Mouse (Mus musculus): Measurements from ENCODE around the gene Invs. TPM values are rescaled to one million over a fixed set of nuclear protein-coding genes. Genes with fewer than 3 reads are reported as not detected.

Gene Invs
- total and polyA plus RNA-seq, 3 experiments = 5.1 to 6.9 (median 5.7) TPM

GRCm38 (mm10) chr4:48342705-48343104 lies 63.1 kb downstream of the Invs start:
- dilution Hi-C loops (cut with MboI; ENCODE audit: extremely low pct_ligation_motif_present, extremely low pct_unique_long_range_greater_than_20kb, low sequenced_read_pairs) = no loop called here

GRCm38 (mm10) chr4:48362367-48362766 lies 82.8 kb downstream of the Invs start:
- no peaks in the 10 kb centered on the region for H3K27me3 ChIP-seq (replicated peaks)
- peak; percentile 73; the same call in 1 of the 2 replicates for TF ChIP-seq TCF12 (IDR thresholded peaks at IDR 0.05; ENCODE audit: low read depth, low read length)
- no peak for TF ChIP-seq NRF1 (IDR thresholded peaks at IDR 0.05; ENCODE audit: low read depth, low read length)
- peak; percentile 51 for TF ChIP-seq ZNF384 (IDR thresholded peaks at IDR 0.05; ENCODE audit: low read depth, low read length)
- TF ChIP-seq MEF2A (IDR thresholded peaks at IDR 0.05; ENCODE audit: borderline replicate concordance, low read depth, low read length) = peak; percentile 76
- H3K4me1 ChIP-seq (ENCODE audit: control insufficient read depth in 1 of 2, insufficient read depth in 2 of 2) = peaks cover 2 to 34% of the 10 kb centered on the region in 2 experiments; a peak in 3 of 4 replicates
- no peak overlapping the region for H3K27ac ChIP-seq (ENCODE audit: insufficient read depth, low read depth)
- H3K9ac ChIP-seq (ENCODE audit: insufficient read depth, low read depth) = no peak overlapping the region
- no peaks in the 10 kb centered on the region for H3K79me2 ChIP-seq (replicated peaks; ENCODE audit: control insufficient read depth, extremely low read depth, insufficient read depth, poor library complexity, severe bottlenecking)
- in situ Hi-C loops (cut with MboI; ENCODE audit: low pct_ligation_motif_present, low pct_unique_long_range_greater_than_20kb, low sequenced_read_pairs) = no loop called here
- dilution Hi-C loops (cut with MboI; ENCODE audit: extremely low pct_ligation_motif_present, extremely low pct_unique_long_range_greater_than_20kb, low sequenced_read_pairs) = no loop called here
- no peak overlapping the region for H3K4me3 ChIP-seq (replicated peaks in 1 of 3; ENCODE audit: low read depth in 2 of 3, low read length in 2 of 3, poor library complexity in 1 of 3)
- DNase-seq (ENCODE audit: extremely low read depth) = peak; percentile 73
- H3K4me2 ChIP-seq (ENCODE audit: insufficient read depth, low read depth, poor library complexity, severe bottlenecking) = no peak overlapping the region
- H3K36me3 ChIP-seq (replicated peaks in 1 of 2; ENCODE audit: control insufficient read depth in 1 of 2, insufficient read depth in 1 of 2, low read length in 1 of 2) = no peaks in the 10 kb centered on the region
- no peaks in the 10 kb centered on the region for H3K9me3 ChIP-seq (replicated peaks; ENCODE audit: low read length)

More at GRCm38 (mm10) chr4:48342705-48343104, 63.1 kb downstream of the Invs start:
- TF ChIP-seq ZNF384 (IDR thresholded peaks at IDR 0.05; ENCODE audit: low read depth, low read length) (no peak), USF2 (conservative IDR thresholded peaks at IDR 0.05; ENCODE audit: low read depth, low read length) (no peak), POLR2A (IDR thresholded peaks at IDR 0.05; ENCODE audit: low read depth, low read length) (no peak), NELFE (IDR thresholded peaks at IDR 0.05; ENCODE audit: low read depth, low read length) (no peak), SMC3 (IDR thresholded peaks at IDR 0.05; ENCODE audit: low read depth, low read length) (no peak), RCOR1 (conservative IDR thresholded peaks at IDR 0.05; ENCODE audit: low read depth, low read length) (no peak)
- H3K4me2 ChIP-seq (ENCODE audit: insufficient read depth, low read depth, poor library complexity, severe bottlenecking) = no peak overlapping the region
- in situ Hi-C loops (cut with MboI; ENCODE audit: low pct_ligation_motif_present, low pct_unique_long_range_greater_than_20kb, low sequenced_read_pairs) = no loop called here
- no peak overlapping the region for H3K27ac ChIP-seq (ENCODE audit: insufficient read depth, low read depth)
- H3K79me2 ChIP-seq (replicated peaks; ENCODE audit: control insufficient read depth, extremely low read depth, insufficient read depth, poor library complexity, severe bottlenecking) = no peaks in the 10 kb centered on the region
- no peaks in the 10 kb centered on the region for H3K9me3 ChIP-seq (replicated peaks; ENCODE audit: low read length)
- H3K9ac ChIP-seq (ENCODE audit: insufficient read depth, low read depth) = no peak overlapping the region
- H3K27me3 ChIP-seq (replicated peaks) = no peaks in the 10 kb centered on the region
- H3K4me3 ChIP-seq (replicated peaks in 1 of 3; ENCODE audit: low read depth in 2 of 3, low read length in 2 of 3, poor library complexity in 1 of 3) = no peak overlapping the region
- no peaks in the 10 kb centered on the region for H3K4me1 ChIP-seq (ENCODE audit: control insufficient read depth in 1 of 2, insufficient read depth in 2 of 2)
- DNase-seq (ENCODE audit: extremely low read depth) = no peak
- no peaks in the 10 kb centered on the region for H3K36me3 ChIP-seq (replicated peaks in 1 of 2; ENCODE audit: control insufficient read depth in 1 of 2, insufficient read depth in 1 of 2, low read length in 1 of 2)

DNA sequence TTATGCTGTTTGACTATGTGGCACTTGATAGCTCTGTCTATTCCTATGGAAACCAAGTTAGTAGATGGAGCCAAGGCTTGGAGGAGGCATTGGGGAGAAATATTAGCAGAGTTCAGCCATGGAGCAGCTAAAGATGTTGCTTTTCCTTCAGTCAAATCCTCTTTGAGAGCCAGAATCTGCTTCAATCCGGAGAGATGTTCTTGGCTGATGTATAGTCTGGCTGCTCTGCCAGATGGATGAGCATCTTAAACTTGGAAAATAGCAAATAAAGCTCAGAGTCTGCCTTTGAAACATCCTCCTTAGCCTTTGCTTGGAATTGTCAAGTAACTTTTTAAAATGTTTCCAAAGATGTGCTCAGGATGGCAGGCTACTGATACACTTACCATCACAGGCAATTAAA lies 91.5 kb downstream of the Invs start:
- no peaks in the 10 kb centered on the region for H3K27me3 ChIP-seq (replicated peaks)
- no peak overlapping the region for H3K27ac ChIP-seq (ENCODE audit: insufficient read depth, low read depth)
- dilution Hi-C loops (cut with MboI; ENCODE audit: extremely low pct_ligation_motif_present, extremely low pct_unique_long_range_greater_than_20kb, low sequenced_read_pairs) (no loop called here), in situ Hi-C loops (cut with MboI; ENCODE audit: low pct_ligation_motif_present, low pct_unique_long_range_greater_than_20kb, low sequenced_read_pairs) (no loop called here)
- no peaks in the 10 kb centered on the region for H3K4me1 ChIP-seq (ENCODE audit: control insufficient read depth in 1 of 2, insufficient read depth in 2 of 2)
- H3K4me3 ChIP-seq (replicated peaks in 1 of 3; ENCODE audit: low read depth in 2 of 3, low read length in 2 of 3, poor library complexity in 1 of 3) = no peak overlapping the region
- TF ChIP-seq MXI1 (IDR thresholded peaks at IDR 0.05; ENCODE audit: low read depth, low read length) = no peak
- TF ChIP-seq IRF4 (IDR thresholded peaks at IDR 0.05; ENCODE audit: low read depth, low read length) = no peak
- TF ChIP-seq CHD2 (IDR thresholded peaks at IDR 0.05; ENCODE audit: low read length) = no peak
- no peak for TF ChIP-seq TCF12 (IDR thresholded peaks at IDR 0.05; ENCODE audit: low read depth, low read length)
- TF ChIP-seq ZKSCAN1 (IDR thresholded peaks at IDR 0.05; ENCODE audit: borderline replicate concordance, low read depth, low read length) = no peak
- no peak for TF ChIP-seq ELF1 (IDR thresholded peaks at IDR 0.05; ENCODE audit: low read depth, low read length)
- no peak for TF ChIP-seq MYC (IDR thresholded peaks at IDR 0.05; ENCODE audit: low read depth, low read length)
- no peak for TF ChIP-seq RAD21 (IDR thresholded peaks at IDR 0.05; ENCODE audit: low read depth, low read length)
- TF ChIP-seq ZMIZ1 (IDR thresholded peaks at IDR 0.05; ENCODE audit: low read depth, low read length) = no peak
- no peak for TF ChIP-seq RCOR1 (conservative IDR thresholded peaks at IDR 0.05; ENCODE audit: low read depth, low read length)
- TF ChIP-seq PAX5 (IDR thresholded peaks at IDR 0.05; ENCODE audit: low read length) = no peak
- no peak for TF ChIP-seq KAT2A (IDR thresholded peaks at IDR 0.05; ENCODE audit: insufficient replicate concordance, low read length)
- no peak overlapping the region for H3K4me2 ChIP-seq (ENCODE audit: insufficient read depth, low read depth, poor library complexity, severe bottlenecking)
- DNase-seq (ENCODE audit: extremely low read depth) = no peak
- H3K36me3 ChIP-seq (replicated peaks in 1 of 2; ENCODE audit: control insufficient read depth in 1 of 2, insufficient read depth in 1 of 2, low read length in 1 of 2) = no peaks in the 10 kb centered on the region
- H3K9me3 ChIP-seq (replicated peaks; ENCODE audit: low read length) = no peaks in the 10 kb centered on the region
- no peaks in the 10 kb centered on the region for H3K79me2 ChIP-seq (replicated peaks; ENCODE audit: control insufficient read depth, extremely low read depth, insufficient read depth, poor library complexity, severe bottlenecking)
- H3K9ac ChIP-seq (ENCODE audit: insufficient read depth, low read depth) = no peak overlapping the region

Measured in CH12.LX (cell line).